Mouse (Mus musculus) spleen, adult 2 months (tissue): Measurements from ENCODE around the gene Musk.
"Not testable (repeated sequence)": the region's sequence is repeated elsewhere in the genome, so short reads cannot be mapped to it uniquely, and the experiment has no call there.

ENCODE experiments used
- CTCF ChIP-seq: fragments of 200-500 bp; IDR thresholded peaks from 2 replicates; pipeline ENCODE4 v1.5.1; 2011; ENCODE audit warnings: mild to moderate bottlenecking, inconsistent platforms; ENCODE audit not compliant: insufficient read depth, insufficient read length, insufficient replicate concordance; ENCODE audit errors: extremely low read depth
- POLR2A ChIP-seq: fragments of 200-500 bp; IDR thresholded peaks from 2 replicates; pipeline ENCODE4 v1.6.1; 2011; ENCODE audit warnings: low read depth, low read length, inconsistent platforms

DNA sequence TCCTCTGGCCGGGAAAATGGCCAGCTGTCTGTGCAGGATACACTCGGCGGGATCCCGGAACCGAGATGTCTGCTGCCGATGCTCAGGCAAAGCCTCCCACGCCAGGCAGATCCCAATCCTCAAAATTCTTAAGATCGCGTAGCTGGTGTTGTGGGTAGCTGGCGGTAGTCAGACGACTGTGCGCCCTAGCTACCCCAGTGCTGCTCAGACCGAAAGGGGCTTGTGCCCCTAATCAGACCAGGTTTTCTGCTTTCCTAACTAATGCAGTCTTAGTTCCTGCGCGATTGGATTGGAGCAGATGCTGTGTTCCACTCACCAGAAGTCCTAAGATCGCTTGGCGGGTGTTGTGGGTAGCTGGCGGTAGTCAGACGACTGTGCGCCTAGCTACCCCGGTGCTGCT, 25.0 kb upstream of the Musk start:
- not testable (repeated sequence) for TF ChIP-seq POLR2A, CTCF
